Mouse (Mus musculus): ENCODE results near the gene Pcbp1.

GRCm38 (mm10) chr6:86499571-86500109 is 26.5 kb downstream of the Pcbp1 start:
- TF ChIP-seq CTCF (conservative IDR thresholded peaks at IDR 0.05; ENCODE audit: low read length) = no peak
- no peak for TF ChIP-seq POU5F1 (IDR thresholded peaks at IDR 0.05; ENCODE audit: borderline replicate concordance, low read length)

Measured in E14TG2a.4 (cell line).